Mouse (Mus musculus) embryonic facial prominence, embryonic 14.5 days (tissue): ENCODE data around the gene Olfr665. TPM values are rescaled to one million over a fixed set of nuclear protein-coding genes. Genes with fewer than 3 reads are reported as not detected.
"Not testable (repeated sequence)": the region's sequence is repeated elsewhere in the genome, so short reads cannot be mapped to it uniquely, and the experiment has no call there.

Experiments
- ATAC-seq: fragments of 200-750 bp; cut with Nextera tagmentation; 2 replicates; pipeline ENCODE4 v1.8.0; 2017; ENCODE audit warnings: low read depth, moderate number of reproducible peaks, moderate TSS enrichment
- DNase-seq: peaks from one replicate; pipeline ENCODE4 v3.0.0-alpha.2; 2015; ENCODE audit warnings: low spot score
- H3K27ac ChIP-seq: fragments of 300-500 bp; sonication (generic); replicated peaks from 2 replicates; pipeline ENCODE4 v1.5.1; 2014; ENCODE audit warnings: low read depth, mild to moderate bottlenecking, low read length, moderate library complexity
- H3K27me3 ChIP-seq: fragments of 300-500 bp; sonication (generic); replicated peaks from 2 replicates; pipeline ENCODE4 v1.6.1; 2014; ENCODE audit warnings: low read length; ENCODE audit not compliant: control insufficient read depth, insufficient read depth
- H3K36me3 ChIP-seq: fragments of 300-500 bp; sonication (generic); 2 replicates; pipeline ENCODE4 v1.6.1; 2014; ENCODE audit warnings: low read length, mixed read lengths; ENCODE audit not compliant: control insufficient read depth, insufficient read depth
- H3K4me1 ChIP-seq: fragments of 300-500 bp; sonication (generic); 2 replicates; pipeline ENCODE4 v1.6.1; 2014; ENCODE audit warnings: antibody characterized with exemption, low read length; ENCODE audit not compliant: control insufficient read depth, insufficient read depth
- H3K4me2 ChIP-seq: fragments of 300-500 bp; sonication (generic); 2 replicates; pipeline ENCODE4 v1.6.1; 2014; ENCODE audit warnings: low read depth, mild to moderate bottlenecking, low read length, moderate library complexity, mixed read lengths
- H3K4me3 ChIP-seq: fragments of 300-500 bp; sonication (generic); 2 replicates; pipeline ENCODE4 v1.5.1; 2014; ENCODE audit warnings: low read depth, mild to moderate bottlenecking, low read length
- H3K9ac ChIP-seq: fragments of 300-500 bp; sonication (generic); 2 replicates; pipeline ENCODE4 v1.6.1; 2014; ENCODE audit warnings: low read depth, mild to moderate bottlenecking, low read length, moderate library complexity, mixed read lengths
- H3K9me3 ChIP-seq: fragments of 300-500 bp; sonication (generic); 2 replicates; pipeline ENCODE4 v1.6.1; 2016; ENCODE audit warnings: low read length; ENCODE audit not compliant: control insufficient read depth
- WGBS: fragments of 180-500 bp; shearing (Covaris S2); extraction: QIAGEN DNeasy Blood & Tissue Kit; methylation state at CpG from one replicate; pipeline ENCODE4 v1.1.7; 2014; 5-methylcytosine and 5-hydroxymethylcytosine counted together
- polyA plus RNA-seq: library from polyadenylated mRNA; unstranded; fragments of >200 nt; fragmentation: Nextera tagmentation; extraction: Ambion mirVana; gene quantifications from 2 replicates; pipeline ENCODE4 v1.2.1, GENCODE M21; 2014

Olfr665 gene
- not detected in 2 replicates for polyA plus RNA-seq

DNA sequence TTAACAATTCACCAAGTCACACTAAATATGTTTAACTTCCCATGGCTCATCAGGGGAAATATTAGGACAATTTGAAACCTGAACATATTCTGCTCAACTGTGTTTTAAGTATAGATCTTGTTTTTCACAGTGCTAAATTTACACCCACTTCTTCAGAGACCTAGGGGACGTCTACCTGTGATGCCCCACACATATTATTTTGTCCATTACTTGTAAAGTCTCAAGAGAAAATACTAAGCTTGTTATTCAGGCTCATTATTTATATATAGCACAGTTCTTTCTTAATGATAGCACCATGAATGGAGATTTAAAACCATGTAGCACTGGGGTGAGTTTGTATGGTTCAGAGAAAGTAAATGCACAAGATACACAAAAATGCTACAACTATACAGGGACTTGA lies at the start of gene Olfr665:
TSS of gene Olfr665 (plus strand) at position 301 of the 400 bp plus-strand sequence.
- 32% methylated on average over 1 of the region's 1 CpGs for WGBS
- DNase-seq: no peak
- no peak within 1 kb of the TSS for H3K4me3 ChIP-seq

GRCm38 (mm10) chr7:104842503-104842902 lies 35.3 kb upstream of the Olfr665 start, which contains the start of gene Usp17lb:
TSS of gene Usp17lb (minus strand) at chr7:104842603.
- H3K4me3 ChIP-seq: no peak within 1 kb of the TSS
- 58% methylated on average over 1 of the region's 1 CpGs for WGBS
- no peaks in the 10 kb centered on the region for H3K9me3 ChIP-seq
- H3K27ac ChIP-seq: no peak within 1 kb of the TSS
- no peak within 1 kb of the TSS for H3K4me2 ChIP-seq
- no peaks in the 10 kb centered on the region for H3K4me1 ChIP-seq
- H3K27me3 ChIP-seq: no peaks in the 10 kb centered on the region
- no peak for DNase-seq
- H3K36me3 ChIP-seq: no peaks in the 10 kb centered on the region
- no peak within 1 kb of the TSS for H3K9ac ChIP-seq
- ATAC-seq: no peak

More for the DNA sequence above, at the start of gene Olfr665:
- Histone ChIP-seq H3K27ac (no peak within 1 kb of the TSS), H3K4me2 (no peak within 1 kb of the TSS), H3K4me1 (no peaks in the 10 kb centered on the region), H3K36me3 (no peaks in the 10 kb centered on the region), H3K9ac (no peak within 1 kb of the TSS), H3K9me3 (no peaks in the 10 kb centered on the region), H3K27me3 (no peaks in the 10 kb centered on the region)
- no peak for ATAC-seq

DNA sequence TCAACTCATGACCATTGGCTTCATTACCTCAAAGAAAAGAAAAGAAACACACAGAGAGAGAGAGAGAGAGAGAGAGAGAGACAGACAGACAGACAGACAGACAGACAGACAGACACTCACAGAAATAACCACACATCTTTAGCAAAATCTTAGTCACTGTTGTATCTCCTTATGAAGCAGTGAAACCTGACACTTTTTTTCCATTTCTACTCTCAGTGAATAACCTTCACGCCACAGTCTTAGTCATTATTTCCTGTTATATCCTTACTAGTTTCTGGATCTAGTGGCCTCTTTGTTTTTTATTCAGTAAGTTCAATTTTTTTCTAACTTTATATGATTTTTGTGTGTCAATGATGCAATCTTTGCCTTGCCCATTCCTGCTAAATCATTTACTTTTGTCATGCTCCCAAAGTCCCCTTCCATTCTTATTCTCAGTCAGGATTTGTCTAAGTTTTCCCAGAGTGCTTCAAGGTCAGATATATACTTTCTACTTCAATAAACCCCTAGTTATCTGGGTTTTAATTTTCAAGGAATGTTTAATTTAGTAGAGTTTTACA lies 34.0 kb upstream of the Olfr665 start:
- Histone ChIP-seq H3K9me3 (no peaks in the 10 kb centered on the region), H3K27me3 (no peaks in the 10 kb centered on the region), H3K9ac (no peak overlapping the region), H3K36me3 (no peaks in the 10 kb centered on the region), H3K4me1 (no peaks in the 10 kb centered on the region), H3K27ac (no peak overlapping the region), H3K4me2 (no peak overlapping the region), H3K4me3 (no peak overlapping the region)
- DNase-seq (no peak), ATAC-seq (no peak)
- 44% methylated on average over 1 of the region's 1 CpGs for WGBS

DNA sequence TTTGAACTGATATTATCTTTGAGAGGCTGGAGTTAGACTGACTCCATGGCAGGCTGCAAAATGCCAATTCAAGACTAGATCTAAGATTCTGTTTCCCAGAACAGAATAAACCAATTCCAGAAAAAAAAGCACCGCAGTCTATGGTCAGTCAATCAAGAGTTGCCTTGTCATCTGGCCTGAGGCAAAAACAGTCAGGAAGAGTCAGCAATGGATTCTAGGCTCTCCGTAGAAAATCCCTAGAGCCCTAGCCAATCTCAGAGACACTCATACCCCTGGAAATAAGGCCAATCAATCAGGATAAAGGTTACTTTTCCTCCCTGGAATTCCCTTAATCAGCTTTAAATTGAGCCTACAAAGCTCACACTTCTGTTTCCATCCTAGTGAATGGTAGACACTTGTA lies 26.3 kb upstream of the Olfr665 start:
- not testable (repeated sequence) for H3K36me3 ChIP-seq, H3K27me3 ChIP-seq, H3K9ac ChIP-seq, H3K4me2 ChIP-seq, H3K4me1 ChIP-seq, DNase-seq, H3K4me3 ChIP-seq, H3K9me3 ChIP-seq, H3K27ac ChIP-seq, ATAC-seq
- 36% methylated on average over 2 of the region's 2 CpGs for WGBS

- no peak overlapping the region for H3K9ac ChIP-seq
- WGBS: 66% methylated on average over 3 of the region's 3 CpGs
- no peaks in the 10 kb centered on the region for H3K36me3 ChIP-seq
- no peaks in the 10 kb centered on the region for H3K27me3 ChIP-seq
- H3K27ac ChIP-seq: no peak overlapping the region
- DNase-seq (no peak), ATAC-seq (no peak)
- no peak overlapping the region for H3K4me3 ChIP-seq
- no peaks in the 10 kb centered on the region for H3K4me1 ChIP-seq
- H3K4me2 ChIP-seq: no peak overlapping the region
- no peaks in the 10 kb centered on the region for H3K9me3 ChIP-seq
Observed at GRCm38 (mm10) chr7:104855248-104855750, 22.5 kb upstream of the Olfr665 start.

- WGBS: 73% methylated on average over 2 of the region's 2 CpGs
- not testable (repeated sequence) for H3K4me2 ChIP-seq, H3K36me3 ChIP-seq, H3K27me3 ChIP-seq, H3K4me1 ChIP-seq, DNase-seq, H3K9ac ChIP-seq, H3K27ac ChIP-seq, ATAC-seq, H3K9me3 ChIP-seq, H3K4me3 ChIP-seq
Observed at GRCm38 (mm10) chr7:104856709-104857108, 21.1 kb upstream of the Olfr665 start, which contains the start of gene Usp17la. TSS of gene Usp17la (plus strand) at chr7:104857009.

GRCm38 (mm10) chr7:104857683-104858082 lies 20.1 kb upstream of the Olfr665 start:
- ATAC-seq (no peak), DNase-seq (no peak)
- 73% methylated on average over 1 of the region's 1 CpGs for WGBS
- H3K4me2 ChIP-seq: no peak overlapping the region
- H3K9ac ChIP-seq: no peak overlapping the region
- H3K9me3 ChIP-seq: no peaks in the 10 kb centered on the region
- no peak overlapping the region for H3K4me3 ChIP-seq
- no peaks in the 10 kb centered on the region for H3K27me3 ChIP-seq
- no peaks in the 10 kb centered on the region for H3K36me3 ChIP-seq
- H3K4me1 ChIP-seq: no peaks in the 10 kb centered on the region
- no peak overlapping the region for H3K27ac ChIP-seq

DNA sequence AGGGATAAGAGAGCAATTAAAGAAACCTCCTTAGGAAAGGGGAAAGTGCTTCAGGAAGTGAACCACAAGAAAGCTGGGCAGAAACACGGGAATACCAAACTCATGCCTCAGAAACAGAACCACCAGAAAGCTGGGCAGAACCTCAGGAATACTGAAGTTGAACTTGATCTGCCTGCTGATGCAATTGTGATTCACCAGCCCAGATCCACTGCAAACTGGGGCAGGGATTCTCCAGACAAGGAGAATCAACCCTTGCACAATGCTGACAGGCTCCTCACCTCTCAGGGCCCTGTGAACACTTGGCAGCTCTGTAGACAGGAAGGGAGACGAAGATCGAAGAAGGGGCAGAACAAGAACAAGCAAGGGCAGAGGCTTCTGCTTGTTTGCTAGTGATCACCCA lies 16.4 kb upstream of the Olfr665 start:
- no peak overlapping the region for H3K27ac ChIP-seq
- H3K4me1 ChIP-seq: no peaks in the 10 kb centered on the region
- DNase-seq (no peak), ATAC-seq (no peak)
- H3K9ac ChIP-seq: no peak overlapping the region
- no peaks in the 10 kb centered on the region for H3K9me3 ChIP-seq
- 80% methylated on average over 3 of the region's 3 CpGs for WGBS
- H3K4me3 ChIP-seq: no peak overlapping the region
- no peaks in the 10 kb centered on the region for H3K36me3 ChIP-seq
- no peak overlapping the region for H3K4me2 ChIP-seq
- H3K27me3 ChIP-seq: no peaks in the 10 kb centered on the region

DNA sequence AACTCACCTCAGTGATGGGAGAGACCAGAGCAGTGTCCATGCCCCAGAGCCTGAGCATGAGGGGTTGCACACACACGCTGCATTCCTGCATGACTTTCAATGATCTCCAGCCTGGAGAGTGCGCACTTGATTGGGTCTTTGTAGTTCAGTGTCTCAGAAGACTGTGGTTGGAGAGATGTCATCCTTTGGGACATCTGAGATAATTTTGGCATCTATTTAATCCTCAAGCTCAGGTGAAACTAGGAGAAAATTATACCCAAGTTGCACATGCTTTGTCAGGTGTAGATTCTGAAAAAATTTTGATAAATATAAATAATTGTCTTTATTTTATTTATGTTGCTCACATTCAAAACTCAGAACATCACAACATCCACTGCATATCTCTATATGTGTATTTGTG lies 18.0 kb downstream of the Olfr665 start, which contains the start of gene Olfr666:
TSS of gene Olfr666 (minus strand) at position 101 of the 400 bp plus-strand sequence.
- Histone ChIP-seq H3K9me3 (no peaks in the 10 kb centered on the region), H3K27me3 (no peaks in the 10 kb centered on the region), H3K4me2 (no peak within 1 kb of the TSS), H3K9ac (no peak within 1 kb of the TSS), H3K4me1 (no peaks in the 10 kb centered on the region), H3K27ac (no peak within 1 kb of the TSS), H3K4me3 (no peak within 1 kb of the TSS), H3K36me3 (no peaks in the 10 kb centered on the region)
- WGBS: 92% methylated on average over 2 of the region's 2 CpGs
- ATAC-seq (no peak), DNase-seq (no peak)
